Mouse (Mus musculus) hindbrain, embryonic 11.5 days (tissue): ENCODE measurements around the gene Apon. TPM values are rescaled to one million over a fixed set of nuclear protein-coding genes. Genes with fewer than 3 reads are reported as not detected.

Source experiments
- ATAC-seq: fragments of 200-750 bp; cut with Nextera tagmentation; 2 replicates; pipeline ENCODE4 v1.8.0; 2017; ENCODE audit warnings: mild to moderate bottlenecking, moderate TSS enrichment, moderate library complexity; ENCODE audit not compliant: low FRiP score
- DNase-seq: peaks from one replicate; pipeline ENCODE4 v3.0.0-alpha.2; 2015; ENCODE audit warnings: low spot score
- H3K27ac ChIP-seq: fragments of 300-500 bp; sonication (generic); 2 replicates; pipeline ENCODE4 v1.5.1; 2014; ENCODE audit warnings: mild to moderate bottlenecking, low read depth, low read length
- H3K27me3 ChIP-seq: fragments of 300-500 bp; sonication (generic); 2 replicates; pipeline ENCODE4 v1.6.1; 2014; ENCODE audit warnings: mild to moderate bottlenecking, low read length, moderate library complexity, mixed read lengths; ENCODE audit not compliant: control insufficient read depth, insufficient read depth
- H3K36me3 ChIP-seq: fragments of 300-500 bp; sonication (generic); 2 replicates; pipeline ENCODE4 v1.6.1; 2014; ENCODE audit warnings: mild to moderate bottlenecking, low read length, moderate library complexity, mixed read lengths; ENCODE audit not compliant: control insufficient read depth, insufficient read depth
- H3K4me1 ChIP-seq: fragments of 300-500 bp; sonication (generic); replicated peaks from 2 replicates; pipeline ENCODE4 v1.6.1; 2014; ENCODE audit warnings: low read length, mixed read lengths; ENCODE audit not compliant: control insufficient read depth, insufficient read depth
- H3K4me2 ChIP-seq: fragments of 300-500 bp; sonication (generic); replicated peaks from 2 replicates; pipeline ENCODE4 v1.6.1; 2014; ENCODE audit warnings: mild to moderate bottlenecking, low read depth, low read length
- H3K4me3 ChIP-seq: fragments of 300-500 bp; sonication (generic); 2 replicates; pipeline ENCODE4 v1.5.1; 2014; ENCODE audit warnings: low read depth, low read length
- H3K9ac ChIP-seq: fragments of 300-500 bp; sonication (generic); 2 replicates; pipeline ENCODE4 v1.6.1; 2014; ENCODE audit warnings: low read depth, low read length
- H3K9me3 ChIP-seq: fragments of 300-500 bp; sonication (generic); 2 replicates; pipeline ENCODE4 v1.6.1; 2016; ENCODE audit warnings: low read length; ENCODE audit not compliant: control insufficient read depth
- WGBS: fragments of 180-500 bp; shearing (Covaris S2); extraction: QIAGEN DNeasy Blood & Tissue Kit; methylation state at CpG from one replicate; pipeline ENCODE4 v1.1.7; 2014; 5-methylcytosine and 5-hydroxymethylcytosine counted together
- polyA plus RNA-seq: library from polyadenylated mRNA; unstranded; fragments of >200 nt; fragmentation: Nextera tagmentation; extraction: Ambion mirVana; gene quantifications from 2 replicates; pipeline ENCODE4 v1.2.1, GENCODE M21; 2014

Apon gene
- polyA plus RNA-seq, result 0.17 and 0.36 TPM in 2 replicates

DNA sequence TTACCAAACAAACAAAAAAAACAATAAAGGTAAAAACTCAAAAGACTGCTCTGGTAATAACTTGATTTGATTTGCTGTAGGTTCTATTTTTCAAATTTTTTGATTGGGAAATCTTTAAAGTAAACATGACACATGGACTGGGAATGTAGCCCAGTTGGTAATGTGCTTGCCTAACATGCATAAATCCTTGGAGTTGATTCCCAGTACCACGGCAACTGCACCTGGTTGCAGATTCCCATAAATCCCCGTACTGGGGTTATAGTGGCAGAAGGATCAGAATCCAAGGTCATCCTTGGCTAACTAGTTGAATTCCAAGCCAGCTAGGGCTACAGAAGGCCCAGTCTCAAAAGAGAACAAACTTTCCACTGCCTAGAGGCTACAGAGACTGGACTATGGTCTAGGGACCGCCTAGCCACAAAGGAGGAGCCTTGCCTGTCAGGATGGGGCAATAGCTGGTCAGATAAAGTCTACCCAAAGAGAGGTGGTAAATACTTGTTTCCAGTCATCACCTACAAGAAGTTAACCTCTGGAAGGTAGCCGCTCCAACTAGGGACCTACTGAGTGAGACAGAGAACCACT lies at the start of gene Apon:
TSS of gene Apon (plus strand) at position 420 of the 579 bp plus-strand sequence.
- no peak for ATAC-seq
- WGBS, result 94% methylated on average over 4 of the region's 4 CpGs
- H3K4me3 ChIP-seq, result no peak within 1 kb of the TSS
- no peak within 1 kb of the TSS for H3K27ac ChIP-seq
- no peaks in the 10 kb centered on the region for H3K4me1 ChIP-seq
- H3K9ac ChIP-seq, result no peak within 1 kb of the TSS
- no peak within 1 kb of the TSS for H3K4me2 ChIP-seq
- H3K27me3 ChIP-seq, result no peaks in the 10 kb centered on the region
- no peak for DNase-seq
- no peaks in the 10 kb centered on the region for H3K9me3 ChIP-seq
- peaks cover 6% of the 10 kb centered on the region for H3K36me3 ChIP-seq

DNA sequence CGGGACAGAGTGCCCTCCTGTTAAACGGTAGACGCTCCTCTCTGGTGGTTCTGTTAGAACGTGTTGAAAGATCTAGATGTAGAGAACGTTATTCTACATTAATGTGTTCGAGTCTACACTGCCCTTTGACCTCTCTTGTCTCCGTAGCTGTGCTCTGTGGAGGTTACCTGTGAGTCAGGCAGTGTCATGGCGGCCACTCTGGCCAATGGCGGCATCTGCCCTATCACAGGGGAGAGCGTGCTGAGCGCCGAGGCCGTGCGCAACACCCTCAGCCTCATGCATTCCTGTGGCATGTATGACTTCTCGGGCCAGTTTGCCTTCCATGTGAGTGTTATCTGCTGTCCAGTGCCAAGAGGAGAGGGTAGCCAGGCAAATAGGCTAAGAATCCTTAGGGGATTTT lies 49.0 kb upstream of the Apon start:
- no peaks in the 10 kb centered on the region for H3K9me3 ChIP-seq
- no peaks in the 10 kb centered on the region for H3K27me3 ChIP-seq
- H3K27ac ChIP-seq, result no peak overlapping the region
- H3K9ac ChIP-seq, result no peak overlapping the region
- no peak overlapping the region for H3K4me3 ChIP-seq
- H3K4me2 ChIP-seq, result no peak overlapping the region
- ATAC-seq, result no peak
- no peaks in the 10 kb centered on the region for H3K4me1 ChIP-seq
- no peaks in the 10 kb centered on the region for H3K36me3 ChIP-seq
- no peak for DNase-seq
- WGBS, result 86% methylated on average over 15 of the region's 15 CpGs

DNA sequence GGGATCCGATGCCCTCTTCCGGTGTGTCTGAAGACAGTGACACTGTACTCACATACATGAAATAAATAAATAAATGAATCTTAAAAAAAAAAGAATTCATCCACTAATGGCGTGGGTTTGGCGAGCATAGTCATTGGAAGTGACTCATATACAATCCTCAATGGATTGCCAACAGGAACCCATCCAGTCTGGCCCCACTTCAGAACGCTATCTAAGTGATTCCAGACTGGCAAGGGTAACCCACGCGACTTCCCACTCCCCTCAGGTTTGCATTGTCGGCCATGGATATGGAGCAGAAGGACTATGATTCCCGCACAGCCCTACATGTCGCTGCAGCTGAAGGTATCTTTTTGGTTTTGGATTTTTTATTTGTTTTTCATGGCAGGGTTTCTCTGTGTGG lies 45.6 kb upstream of the Apon start:
- Histone ChIP-seq H3K4me3 (no peak overlapping the region), H3K36me3 (no peaks in the 10 kb centered on the region), H3K27ac (no peak overlapping the region), H3K27me3 (no peaks in the 10 kb centered on the region), H3K9me3 (no peaks in the 10 kb centered on the region), H3K4me2 (no peak overlapping the region), H3K4me1 (peaks cover 6% of the 10 kb centered on the region; the same call in 1 of the 2 replicates), H3K9ac (no peak overlapping the region)
- DNase-seq (no peak), ATAC-seq (no peak)
- 93% methylated on average over 10 of the region's 10 CpGs for WGBS

DNA sequence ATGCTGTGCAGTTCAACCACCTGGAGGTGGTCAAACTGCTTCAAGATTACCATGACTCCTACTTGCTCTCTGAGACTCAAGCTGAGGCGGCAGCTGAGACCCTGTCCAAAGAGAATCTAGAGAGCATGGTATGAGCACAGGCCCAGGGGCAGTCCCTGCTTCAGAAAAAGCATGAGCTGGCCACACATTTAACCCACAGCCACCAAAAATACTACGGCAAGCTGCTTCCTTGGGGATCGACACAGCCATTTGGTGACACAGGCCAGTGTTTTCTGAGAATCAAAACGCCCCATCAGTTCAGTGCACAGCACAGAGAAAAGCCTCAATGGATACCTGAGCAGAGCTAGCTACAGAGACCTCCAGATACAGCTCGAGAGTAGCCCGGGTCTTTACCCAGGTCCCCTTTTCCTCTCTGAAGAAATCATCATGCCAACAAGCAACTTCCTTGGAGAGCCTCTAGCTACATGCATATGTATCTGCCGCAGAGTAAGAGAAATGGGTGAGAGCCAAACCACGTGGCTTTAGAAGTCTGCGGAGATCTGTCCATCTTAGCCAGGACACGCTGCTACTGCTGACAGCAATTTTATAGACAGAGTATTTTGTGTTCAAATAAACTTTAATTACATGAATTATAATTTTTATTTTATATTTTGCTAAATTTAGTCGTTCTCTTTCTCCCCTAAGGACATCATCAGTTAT lies 44.4 kb upstream of the Apon start:
- H3K9ac ChIP-seq, result no peak overlapping the region
- H3K9me3 ChIP-seq, result no peaks in the 10 kb centered on the region
- no peak for ATAC-seq
- no peak overlapping the region for H3K4me2 ChIP-seq
- WGBS, result 91% methylated on average over 11 of the region's 11 CpGs
- peaks cover 6% of the 10 kb centered on the region; the same call in 1 of the 2 replicates for H3K4me1 ChIP-seq
- H3K4me3 ChIP-seq, result no peak overlapping the region
- H3K36me3 ChIP-seq, result no peaks in the 10 kb centered on the region
- DNase-seq, result no peak
- no peak overlapping the region for H3K27ac ChIP-seq
- no peaks in the 10 kb centered on the region for H3K27me3 ChIP-seq

DNA sequence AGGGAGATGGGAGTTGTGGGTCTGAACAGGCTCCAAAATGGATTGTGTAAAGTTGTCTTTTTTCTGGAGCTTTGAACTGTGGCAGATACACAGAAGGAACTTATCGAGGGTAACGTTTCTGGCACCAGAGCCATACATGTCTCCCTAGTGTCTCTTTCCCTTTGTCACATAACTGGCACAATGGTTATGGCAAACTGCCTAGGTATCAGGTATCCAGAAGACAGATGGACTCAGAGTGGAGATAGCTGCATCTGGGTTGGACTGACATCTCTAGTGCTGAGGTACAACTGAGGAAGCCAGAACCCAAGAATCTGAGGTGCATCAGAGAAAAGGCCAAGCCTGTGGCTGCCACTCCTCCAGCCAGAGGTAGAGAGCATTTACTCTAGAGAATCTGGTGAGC lies 43.8 kb upstream of the Apon start:
- no peak overlapping the region for H3K9ac ChIP-seq
- no peaks in the 10 kb centered on the region for H3K9me3 ChIP-seq
- H3K27me3 ChIP-seq, result no peaks in the 10 kb centered on the region
- DNase-seq (no peak), ATAC-seq (no peak)
- H3K27ac ChIP-seq, result no peak overlapping the region
- H3K4me1 ChIP-seq, result peaks cover 6% of the 10 kb centered on the region; the same call in 1 of the 2 replicates
- no peaks in the 10 kb centered on the region for H3K36me3 ChIP-seq
- no peak overlapping the region for H3K4me3 ChIP-seq
- 98% methylated on average over 2 of the region's 2 CpGs for WGBS
- H3K4me2 ChIP-seq, result no peak overlapping the region

DNA sequence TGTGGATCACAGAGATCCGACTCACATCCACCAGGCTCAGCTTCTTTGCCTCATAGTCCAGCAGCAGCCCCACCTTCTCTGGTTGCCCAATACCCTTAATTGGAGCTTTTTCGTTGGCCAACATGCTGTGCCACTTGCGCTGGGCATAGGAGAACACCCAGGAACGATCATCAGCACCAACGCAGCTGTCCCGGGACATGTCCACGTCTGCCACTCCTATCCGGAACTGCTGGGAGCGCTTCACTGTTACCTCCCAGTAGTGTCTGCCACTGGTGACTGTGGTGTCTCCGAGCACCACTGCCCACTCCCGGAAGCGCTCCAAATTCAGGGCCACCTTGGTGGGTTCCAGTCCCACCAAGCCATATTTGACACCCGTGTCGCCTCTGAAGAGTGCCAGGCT lies 42.9 kb upstream of the Apon start:
- DNase-seq, result no peak
- Histone ChIP-seq H3K9me3 (no peaks in the 10 kb centered on the region), H3K36me3 (no peaks in the 10 kb centered on the region), H3K4me3 (peak overlapping the region; percentile 67), H3K9ac (peak overlapping the region; percentile 75), H3K4me2 (peak overlapping the region; percentile 81), H3K27me3 (no peaks in the 10 kb centered on the region), H3K27ac (no peak overlapping the region), H3K4me1 (peaks cover 6% of the 10 kb centered on the region; the same call in 1 of the 2 replicates)
- 33% methylated on average over 14 of the region's 14 CpGs for WGBS
- ATAC-seq, result peak; percentile 14; the same call in 1 of the 2 replicates

DNA sequence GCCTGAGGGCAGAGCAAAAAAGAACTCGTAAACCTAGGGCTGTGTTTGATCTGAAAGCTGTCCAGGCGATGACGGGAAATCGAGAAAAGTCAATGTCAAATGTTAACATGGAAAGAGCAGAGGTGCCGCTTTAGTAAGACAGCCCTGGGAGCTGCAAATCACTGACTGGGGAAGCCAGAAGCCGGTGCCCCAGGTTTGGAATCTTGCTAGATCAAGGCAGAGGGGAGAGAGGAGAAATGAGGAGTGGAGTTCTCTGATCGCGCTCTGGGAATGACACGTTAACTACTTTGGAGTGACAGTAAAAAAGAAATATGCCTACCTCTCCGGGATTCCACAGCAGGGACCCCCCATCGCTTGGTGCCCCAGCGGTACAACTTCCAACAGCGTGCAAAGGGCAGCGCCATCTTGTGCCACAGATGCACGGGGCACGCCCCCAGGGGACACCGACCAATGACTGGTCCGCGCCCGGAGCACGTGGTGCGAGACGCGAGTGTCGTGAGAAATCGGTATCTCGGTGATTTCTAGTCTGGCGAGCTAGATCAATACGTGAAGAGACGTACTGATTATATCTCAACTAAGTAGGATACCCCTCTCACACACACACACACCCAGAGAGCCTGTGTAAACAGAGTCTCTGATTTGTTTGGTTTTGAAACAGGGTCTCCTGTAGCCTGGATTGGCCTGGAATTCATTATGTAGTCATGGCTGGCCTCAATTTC lies 42.3 kb upstream of the Apon start, which contains the start of gene Spryd4:
TSS of gene Spryd4 (minus strand) at position 418 of the 719 bp plus-strand sequence.
- H3K27ac ChIP-seq, result no peak within 1 kb of the TSS
- no peaks in the 10 kb centered on the region for H3K36me3 ChIP-seq
- H3K4me2 ChIP-seq, result peak within 1 kb of the TSS; percentile 81
- H3K4me3 ChIP-seq, result peak within 1 kb of the TSS; percentile 67
- H3K9me3 ChIP-seq, result no peaks in the 10 kb centered on the region
- peak within 1 kb of the TSS; percentile 75 for H3K9ac ChIP-seq
- ATAC-seq (peak; percentile 93), DNase-seq (peak; percentile 94)
- H3K27me3 ChIP-seq, result no peaks in the 10 kb centered on the region
- WGBS, result under 1% methylated on average over 30 of the region's 30 CpGs
- H3K4me1 ChIP-seq, result peaks cover 6% of the 10 kb centered on the region; the same call in 1 of the 2 replicates

DNA sequence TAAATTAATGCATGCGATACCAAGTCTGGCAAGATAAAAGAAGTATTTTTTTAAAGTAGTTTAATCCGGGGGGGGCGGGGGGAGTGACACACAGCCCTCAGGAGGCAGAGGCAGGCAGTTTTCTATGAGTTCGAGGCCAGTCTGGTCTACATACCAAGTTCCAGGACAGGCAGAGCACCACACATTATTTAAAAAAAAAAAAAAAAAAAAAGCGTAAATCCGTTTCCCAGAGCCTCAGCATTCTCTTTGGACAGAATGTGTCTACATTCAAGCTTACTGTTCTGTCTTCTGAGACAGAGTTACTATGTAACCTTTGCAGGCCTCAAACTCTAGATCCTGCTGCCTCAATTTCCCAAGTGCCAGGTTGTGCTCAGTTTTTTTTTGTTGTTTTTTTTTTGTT lies 41.7 kb upstream of the Apon start:
- ATAC-seq (peak; percentile 10; the same call in 1 of the 2 replicates), DNase-seq (no peak)
- no peaks in the 10 kb centered on the region for H3K9me3 ChIP-seq
- H3K4me2 ChIP-seq, result peak overlapping the region; percentile 81
- peak overlapping the region; percentile 67 for H3K4me3 ChIP-seq
- peaks cover 6% of the 10 kb centered on the region; the same call in 1 of the 2 replicates for H3K4me1 ChIP-seq
- H3K9ac ChIP-seq, result peak overlapping the region; percentile 7; the same call in 1 of the 2 replicates
- WGBS, result 46% methylated on average over 6 of the region's 6 CpGs
- no peaks in the 10 kb centered on the region for H3K36me3 ChIP-seq
- no peak overlapping the region for H3K27ac ChIP-seq
- no peaks in the 10 kb centered on the region for H3K27me3 ChIP-seq
